Mouse (Mus musculus): ENCODE measurements at regions not wholly inside any gene's neighbourhood (a gene's known extent, or its start where the extent isn't known, plus 50 kb on each side); places are given as distances from the start of the nearest gene placed in this dataset.

GRCm38 (mm10) chr13:84572231-84572630, 350.1 kb downstream of the Tmem161b start:
- H3K4me3 ChIP-seq (ENCODE audit: low read depth, low read length), result no peak overlapping the region
- TF ChIP-seq CTCF (IDR thresholded peaks at IDR 0.05; ENCODE audit: low read depth), result no peak
- TF ChIP-seq EP300 (optimal IDR thresholded peaks at IDR 0.05), result no peak
- 92% methylated on average over 2 of the region's 2 CpGs for WGBS
- ATAC-seq (ENCODE audit: low FRiP score, low TSS enrichment) (no peak), DNase-seq (ENCODE audit: low spot score) (no peak)
- H3K27ac ChIP-seq (replicated peaks), result no peak overlapping the region
- H3K9ac ChIP-seq (ENCODE audit: low read length), result no peak overlapping the region
- no peaks in the 10 kb centered on the region for H3K27me3 ChIP-seq (ENCODE audit: control insufficient read depth, insufficient read depth, low read length)
- no peaks in the 10 kb centered on the region for H3K4me1 ChIP-seq (replicated peaks; ENCODE audit: control insufficient read depth, insufficient read depth)
- H3K36me3 ChIP-seq (ENCODE audit: control insufficient read depth, insufficient read depth, low read length), result no peaks in the 10 kb centered on the region
- no peaks in the 10 kb centered on the region for H3K9me3 ChIP-seq (ENCODE audit: control insufficient read depth, low read length)
- no peak overlapping the region for H3K4me2 ChIP-seq (replicated peaks; ENCODE audit: low read depth)

- H3K27ac ChIP-seq (replicated peaks), result no peak overlapping the region
- H3K4me3 ChIP-seq (ENCODE audit: low read depth, low read length), result no peak overlapping the region
- no peak for DNase-seq (ENCODE audit: low spot score)
- no peaks in the 10 kb centered on the region for H3K9me3 ChIP-seq (ENCODE audit: control insufficient read depth, low read length)
- H3K4me2 ChIP-seq (replicated peaks; ENCODE audit: low read depth), result no peak overlapping the region
- H3K27me3 ChIP-seq (ENCODE audit: control insufficient read depth, insufficient read depth, low read length), result no peaks in the 10 kb centered on the region
- TF ChIP-seq CTCF (IDR thresholded peaks at IDR 0.05; ENCODE audit: low read depth) (no peak), EP300 (optimal IDR thresholded peaks at IDR 0.05) (no peak)
- H3K4me1 ChIP-seq (replicated peaks; ENCODE audit: control insufficient read depth, insufficient read depth), result no peaks in the 10 kb centered on the region
- H3K9ac ChIP-seq (ENCODE audit: low read length), result no peak overlapping the region
- ATAC-seq (ENCODE audit: low FRiP score, low TSS enrichment), result no peak
- H3K36me3 ChIP-seq (ENCODE audit: control insufficient read depth, insufficient read depth, low read length), result no peaks in the 10 kb centered on the region
Measured at GRCm38 (mm10) chr13:84596585-84597142, 374.6 kb downstream of the Tmem161b start.

- Histone ChIP-seq H3K4me3 (ENCODE audit: low read depth, low read length) (no peak overlapping the region), H3K36me3 (ENCODE audit: control insufficient read depth, insufficient read depth, low read length) (no peaks in the 10 kb centered on the region), H3K9me3 (ENCODE audit: control insufficient read depth, low read length) (no peaks in the 10 kb centered on the region), H3K27ac (replicated peaks) (no peak overlapping the region), H3K9ac (ENCODE audit: low read length) (no peak overlapping the region), H3K4me2 (replicated peaks; ENCODE audit: low read depth) (no peak overlapping the region), H3K4me1 (replicated peaks; ENCODE audit: control insufficient read depth, insufficient read depth) (no peaks in the 10 kb centered on the region), H3K27me3 (ENCODE audit: control insufficient read depth, insufficient read depth, low read length) (no peaks in the 10 kb centered on the region)
- 75% methylated on average over 1 of the region's 1 CpGs for WGBS
- TF ChIP-seq EP300 (optimal IDR thresholded peaks at IDR 0.05) (no peak), CTCF (IDR thresholded peaks at IDR 0.05; ENCODE audit: low read depth) (no peak)
- ATAC-seq (ENCODE audit: low FRiP score, low TSS enrichment) (no peak), DNase-seq (ENCODE audit: low spot score) (no peak)
Measured at GRCm38 (mm10) chr13:84602612-84603011, 380.5 kb downstream of the Tmem161b start.

GRCm38 (mm10) chr13:84612497-84612896, 390.4 kb downstream of the Tmem161b start:
- Histone ChIP-seq H3K4me1 (replicated peaks; ENCODE audit: control insufficient read depth, insufficient read depth) (no peaks in the 10 kb centered on the region), H3K27ac (replicated peaks) (no peak overlapping the region), H3K27me3 (ENCODE audit: control insufficient read depth, insufficient read depth, low read length) (no peaks in the 10 kb centered on the region), H3K36me3 (ENCODE audit: control insufficient read depth, insufficient read depth, low read length) (no peaks in the 10 kb centered on the region), H3K4me3 (ENCODE audit: low read depth, low read length) (no peak overlapping the region), H3K4me2 (replicated peaks; ENCODE audit: low read depth) (no peak overlapping the region), H3K9me3 (ENCODE audit: control insufficient read depth, low read length) (no peaks in the 10 kb centered on the region), H3K9ac (ENCODE audit: low read length) (no peak overlapping the region)
- no peak for DNase-seq (ENCODE audit: low spot score)
- no peak for ATAC-seq (ENCODE audit: low FRiP score, low TSS enrichment)
- WGBS, result 36% methylated on average over 4 of the region's 4 CpGs
- no peak for TF ChIP-seq EP300 (optimal IDR thresholded peaks at IDR 0.05)
- TF ChIP-seq CTCF (IDR thresholded peaks at IDR 0.05; ENCODE audit: low read depth), result no peak

GRCm38 (mm10) chr13:84613004-84613403, 390.9 kb downstream of the Tmem161b start:
- Histone ChIP-seq H3K4me2 (replicated peaks; ENCODE audit: low read depth) (no peak overlapping the region), H3K36me3 (ENCODE audit: control insufficient read depth, insufficient read depth, low read length) (no peaks in the 10 kb centered on the region), H3K4me3 (ENCODE audit: low read depth, low read length) (no peak overlapping the region), H3K9me3 (ENCODE audit: control insufficient read depth, low read length) (no peaks in the 10 kb centered on the region), H3K27me3 (ENCODE audit: control insufficient read depth, insufficient read depth, low read length) (no peaks in the 10 kb centered on the region), H3K27ac (replicated peaks) (no peak overlapping the region), H3K9ac (ENCODE audit: low read length) (no peak overlapping the region), H3K4me1 (replicated peaks; ENCODE audit: control insufficient read depth, insufficient read depth) (no peaks in the 10 kb centered on the region)
- TF ChIP-seq EP300 (optimal IDR thresholded peaks at IDR 0.05) (no peak), CTCF (IDR thresholded peaks at IDR 0.05; ENCODE audit: low read depth) (0 out of 2 replicates have a peak, but pooled peaks have one; percentile 14)
- ATAC-seq (ENCODE audit: low FRiP score, low TSS enrichment) (no peak), DNase-seq (ENCODE audit: low spot score) (no peak)
- WGBS, result 43% methylated on average over 2 of the region's 2 CpGs

- DNase-seq (ENCODE audit: low spot score) (no peak), ATAC-seq (ENCODE audit: low FRiP score, low TSS enrichment) (no peak)
- Histone ChIP-seq H3K27ac (replicated peaks) (no peak overlapping the region), H3K4me2 (replicated peaks; ENCODE audit: low read depth) (no peak overlapping the region), H3K4me3 (ENCODE audit: low read depth, low read length) (no peak overlapping the region), H3K4me1 (replicated peaks; ENCODE audit: control insufficient read depth, insufficient read depth) (no peaks in the 10 kb centered on the region), H3K36me3 (ENCODE audit: control insufficient read depth, insufficient read depth, low read length) (no peaks in the 10 kb centered on the region), H3K27me3 (ENCODE audit: control insufficient read depth, insufficient read depth, low read length) (no peaks in the 10 kb centered on the region), H3K9ac (ENCODE audit: low read length) (no peak overlapping the region), H3K9me3 (ENCODE audit: control insufficient read depth, low read length) (no peaks in the 10 kb centered on the region)
- TF ChIP-seq EP300 (optimal IDR thresholded peaks at IDR 0.05) (no peak), CTCF (IDR thresholded peaks at IDR 0.05; ENCODE audit: low read depth) (no peak)
- WGBS, result 91% methylated on average over 5 of the region's 5 CpGs
Measured at GRCm38 (mm10) chr13:84624691-84625090, 402.6 kb downstream of the Tmem161b start.
